Mouse (Mus musculus) spleen, adult 18-20 months (tissue): Measurements from ENCODE around the gene Serpinb6a.
A peak's percentile ranks its signal among the peaks of the same experiment; 100 is the strongest.

ENCODE experiments used
- DNase-seq, 2 experiments: peaks; one replicate each; pipeline ENCODE4 v3.0.0; 2022; ENCODE audit warnings: mixed read lengths in 2 of 2

The Serpinb6a gene

DNA sequence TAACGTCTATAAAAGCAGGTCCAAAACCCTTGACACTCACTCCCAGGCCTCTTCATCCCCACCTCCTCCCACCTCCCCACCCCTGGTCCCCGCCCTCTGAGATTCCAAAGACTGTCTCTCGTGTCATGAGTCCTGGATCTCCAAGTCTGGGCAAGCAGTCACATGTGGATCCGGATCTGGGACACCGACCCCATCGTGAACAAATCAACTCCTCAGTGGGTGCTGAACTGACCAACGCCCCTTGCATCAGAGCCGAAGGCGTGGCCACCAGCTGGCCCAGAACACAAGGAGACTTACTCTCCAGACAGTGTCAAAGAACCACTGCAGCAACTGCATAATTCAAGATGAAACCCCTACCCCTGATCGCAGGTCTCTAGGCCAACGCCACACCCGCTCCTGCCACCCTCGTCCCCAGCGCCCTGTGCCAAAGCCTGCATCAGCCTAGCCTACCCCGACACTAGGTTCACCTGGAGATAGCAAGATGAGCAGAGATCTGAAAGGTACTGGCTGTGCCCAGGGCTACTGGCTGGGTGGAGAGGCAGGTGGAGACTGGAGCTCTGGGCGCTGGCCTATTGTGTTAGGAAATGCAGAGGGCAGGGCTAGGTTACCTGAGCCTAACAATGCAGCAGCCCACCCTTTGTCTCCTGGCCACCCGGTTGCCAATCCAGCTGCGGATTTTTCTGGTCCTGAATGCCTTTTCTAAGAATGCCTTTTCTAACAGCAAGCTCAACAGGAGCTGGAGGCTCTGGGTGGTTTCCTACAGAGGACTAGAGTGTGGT, 97.2 kb downstream of the Serpinb6a start, which contains the start of gene Serpinb6c:
Gene Serpinb6c, minus strand, starts transcription at position 533 of the 779 bp plus-strand sequence.
- no peak for DNase-seq

DNA sequence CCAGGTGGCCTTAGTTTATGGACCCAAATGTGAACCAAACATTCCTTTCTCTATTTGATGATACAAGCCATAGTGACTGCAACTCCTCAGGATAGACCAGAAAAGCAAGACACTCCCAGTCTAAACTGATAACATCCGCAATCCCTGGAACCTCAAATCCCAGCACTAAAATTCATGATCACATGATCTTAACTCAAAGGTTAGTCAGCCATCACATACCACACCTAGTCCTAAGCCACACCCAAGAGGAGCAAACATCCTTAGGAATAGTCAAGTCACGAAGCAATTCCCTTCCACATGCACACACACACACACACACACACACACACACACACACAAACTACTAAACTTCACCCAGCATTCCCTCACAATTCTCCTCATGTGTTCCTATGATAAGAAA, 99.3 kb downstream of the Serpinb6a start:
- no peak for DNase-seq

DNA sequence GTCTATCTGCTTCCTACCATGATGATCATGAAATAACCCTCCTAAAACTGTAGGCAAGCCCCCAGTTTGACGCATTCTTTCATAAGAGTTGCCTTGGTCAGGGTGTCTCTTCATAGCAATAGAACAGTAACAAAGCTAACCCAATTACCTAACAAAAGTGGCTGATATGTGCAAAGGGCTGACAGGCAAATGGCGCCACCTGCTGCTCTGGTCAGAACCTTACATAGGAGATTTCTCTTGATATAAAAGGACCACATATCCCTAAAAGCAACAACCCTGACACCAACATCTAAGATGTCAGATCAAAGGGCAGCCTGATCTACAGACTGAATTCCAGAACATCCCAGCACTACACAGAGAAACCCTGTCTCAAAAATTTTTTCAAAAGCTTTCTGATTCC, 108.4 kb downstream of the Serpinb6a start:
- peak in 1 of 2 experiments; percentile 15 for DNase-seq
